Mouse (Mus musculus): ENCODE data around the gene Pacrg.

Gene Pacrg

DNA sequence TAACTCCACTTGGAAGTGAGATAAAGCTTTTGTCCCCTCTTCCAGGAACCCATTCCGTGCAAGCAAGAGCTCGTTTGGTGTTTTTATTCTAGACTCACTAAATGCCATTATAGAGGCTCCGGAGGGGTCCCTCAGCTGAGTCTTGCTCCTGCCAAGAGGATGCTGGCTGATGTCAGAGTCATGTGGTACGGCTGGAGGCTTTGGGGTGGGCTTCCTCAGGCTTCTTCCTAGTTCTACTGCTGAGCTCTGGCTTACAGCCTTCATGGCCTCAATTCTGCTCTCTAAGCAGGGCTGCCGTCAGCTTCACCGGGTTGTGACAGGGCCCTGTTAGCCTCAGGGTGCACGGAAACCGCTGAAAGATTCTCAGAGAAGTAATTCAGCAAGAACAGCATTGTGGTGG, 305.9 kb downstream of the Pacrg start:
- DNase-seq = peak; percentile 24

- DNase-seq = no peak
Measured at GRCm38 (mm10) chr17:10533461-10533860, 306.6 kb downstream of the Pacrg start.

DNA sequence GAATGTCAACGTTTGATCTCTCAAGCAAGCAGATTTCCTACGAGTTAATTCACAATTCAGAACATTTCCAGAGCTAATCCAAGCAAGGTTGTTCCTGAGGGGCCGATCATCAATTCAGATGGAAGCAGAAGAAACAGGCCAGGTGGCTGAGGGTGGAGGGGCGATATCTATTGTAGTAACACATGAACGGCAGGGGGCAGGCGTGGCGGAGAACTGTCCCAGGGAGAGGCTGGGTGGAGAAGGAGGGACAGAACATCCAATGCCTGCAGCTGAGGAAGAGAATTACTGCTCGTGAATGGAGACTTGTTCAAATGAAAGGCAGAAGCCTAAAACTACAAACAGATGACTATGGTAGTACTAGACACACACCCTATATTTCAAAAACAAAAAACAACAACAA, 309.1 kb downstream of the Pacrg start:
- peak; percentile 50 for DNase-seq

DNA sequence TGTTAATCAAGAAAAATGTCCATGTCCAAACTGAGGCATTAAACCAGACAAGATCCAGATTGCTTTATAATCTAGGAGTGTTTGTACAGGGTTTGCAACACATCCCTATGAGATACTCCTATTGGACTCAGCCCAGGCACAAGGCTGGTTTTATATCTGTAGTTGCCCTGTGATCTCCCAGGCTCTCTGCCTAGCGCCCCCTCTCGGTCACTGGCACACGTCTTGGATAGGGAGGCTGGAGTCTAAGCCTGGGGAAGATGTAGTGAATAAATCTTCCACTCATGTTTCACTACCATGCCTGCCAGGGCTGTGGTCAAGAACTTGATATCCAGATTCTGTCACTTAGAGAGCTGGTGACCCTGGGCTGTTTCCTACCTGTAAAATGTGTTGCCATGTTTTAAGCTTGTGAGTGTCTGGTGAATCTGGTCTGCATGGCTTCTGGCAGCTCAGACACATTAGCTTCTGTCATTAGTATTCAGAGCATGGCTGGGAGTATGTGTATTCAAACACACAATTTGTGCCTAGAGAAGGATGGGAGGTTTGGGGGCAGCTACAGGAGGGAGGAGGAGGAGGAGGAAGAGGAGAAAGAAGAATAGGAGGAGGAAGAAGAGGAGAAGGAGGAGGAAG, 310.7 kb downstream of the Pacrg start:
- peak; percentile 46 for DNase-seq

DNA sequence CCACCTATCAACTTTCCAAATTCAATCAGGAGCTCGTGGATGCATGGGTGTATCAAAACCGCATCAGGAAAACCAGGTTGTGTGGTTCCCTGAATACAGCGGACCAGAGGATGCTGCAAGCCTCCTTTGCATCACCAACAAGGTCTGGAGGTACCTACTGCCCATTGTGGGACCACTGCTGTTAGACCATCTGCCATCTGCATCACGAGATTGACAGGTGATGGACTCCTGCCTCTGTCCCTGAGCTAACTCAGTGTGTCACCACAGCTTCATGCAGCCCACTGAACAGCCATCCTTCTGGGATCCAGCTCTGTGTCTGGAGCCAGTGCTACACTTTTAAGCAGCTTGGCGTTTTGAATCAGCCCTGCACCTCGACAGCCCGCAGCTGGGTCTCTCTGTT, 318.8 kb downstream of the Pacrg start:
- no peak for DNase-seq

GRCm38 (mm10) chr17:10519506-10520155, 320.5 kb downstream of the Pacrg start:
- no peak for DNase-seq

- no peak for DNase-seq
Measured at GRCm38 (mm10) chr17:10514812-10515211, 325.3 kb downstream of the Pacrg start.

DNA sequence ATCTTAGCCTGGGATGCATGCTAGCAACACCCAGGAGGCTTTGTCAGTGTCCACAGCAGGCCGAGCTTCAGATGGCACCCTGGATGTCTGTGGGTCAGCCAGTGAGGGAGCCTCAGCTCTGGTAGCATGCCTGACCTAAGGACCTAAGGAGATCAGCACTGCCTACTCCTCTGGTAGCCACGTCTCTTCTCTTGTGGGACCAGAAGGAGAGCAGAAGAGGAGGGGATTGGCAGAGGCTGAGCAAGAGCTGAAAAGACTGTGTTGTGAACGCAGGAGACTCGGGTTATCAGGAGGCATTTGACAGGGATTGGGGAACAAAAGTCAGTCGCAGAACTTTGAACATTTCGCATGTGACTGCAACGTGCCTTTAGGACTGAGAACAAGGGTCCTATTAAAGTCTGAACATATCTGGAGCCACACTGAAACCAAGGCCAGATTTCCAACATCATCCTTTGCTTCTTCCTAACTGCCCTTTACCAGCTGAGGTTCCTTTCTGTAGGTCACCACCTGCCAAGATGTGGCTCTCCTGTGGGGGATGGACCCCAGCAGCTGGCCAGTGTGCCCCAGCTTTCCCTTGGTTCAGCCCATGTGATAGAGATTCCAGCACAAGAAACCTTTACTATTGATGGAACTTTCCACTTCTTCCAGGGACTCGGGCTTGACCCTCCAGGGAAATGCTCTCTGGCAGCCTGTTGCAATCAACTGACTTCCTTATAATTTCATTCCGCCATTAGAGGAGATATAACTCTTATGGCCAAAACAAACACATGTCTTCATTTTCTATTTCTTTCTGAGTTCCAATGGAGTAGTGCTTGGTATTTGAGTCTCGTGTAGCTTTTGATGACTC, 329.0 kb downstream of the Pacrg start:
- no peak for DNase-seq

DNA sequence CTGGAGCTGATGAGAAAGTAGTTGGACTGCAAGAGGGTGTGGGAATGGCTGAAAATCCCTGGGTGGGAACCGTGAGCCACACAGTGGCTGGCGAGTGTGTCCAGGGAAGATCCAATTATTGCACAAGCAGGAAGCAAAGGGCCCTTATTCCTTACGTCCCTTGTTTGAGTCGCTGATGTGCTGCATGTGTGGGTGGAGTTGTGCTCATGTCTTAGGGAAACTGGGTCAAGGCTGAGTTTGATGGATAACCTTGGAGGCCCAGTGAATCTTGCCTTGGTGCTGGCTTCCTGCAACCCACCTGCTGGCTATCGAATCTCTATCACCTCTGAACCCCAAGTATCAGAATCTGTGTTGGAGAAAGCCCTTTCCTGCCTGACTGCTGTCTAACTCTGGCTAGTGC, 329.6 kb downstream of the Pacrg start:
- no peak for DNase-seq

DNA sequence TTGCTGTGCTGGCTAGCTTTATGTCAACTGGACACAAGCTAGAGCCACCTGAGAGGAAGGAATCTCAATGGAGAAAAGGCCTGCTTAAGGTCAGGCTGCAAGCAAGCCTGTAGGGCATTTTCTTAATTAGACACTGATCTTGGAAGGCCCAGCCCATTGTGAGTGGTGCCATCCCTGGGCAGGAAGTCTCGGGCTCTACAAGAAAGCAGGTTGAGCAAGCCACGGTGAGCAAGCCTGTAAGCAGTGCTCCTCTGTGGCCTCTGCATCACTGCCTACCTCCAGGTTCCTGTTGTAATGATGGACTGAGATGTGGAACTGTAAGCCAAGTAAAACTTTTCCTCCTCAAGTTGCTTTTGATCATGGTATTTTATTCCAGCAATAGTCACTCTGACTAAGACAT, 332.0 kb downstream of the Pacrg start:
- DNase-seq = no peak

GRCm38 (mm10) chr17:10507466-10507865, 332.6 kb downstream of the Pacrg start:
- DNase-seq = peak; percentile 49

GRCm38 (mm10) chr17:10506896-10507295, 333.2 kb downstream of the Pacrg start:
- no peak for DNase-seq

DNA sequence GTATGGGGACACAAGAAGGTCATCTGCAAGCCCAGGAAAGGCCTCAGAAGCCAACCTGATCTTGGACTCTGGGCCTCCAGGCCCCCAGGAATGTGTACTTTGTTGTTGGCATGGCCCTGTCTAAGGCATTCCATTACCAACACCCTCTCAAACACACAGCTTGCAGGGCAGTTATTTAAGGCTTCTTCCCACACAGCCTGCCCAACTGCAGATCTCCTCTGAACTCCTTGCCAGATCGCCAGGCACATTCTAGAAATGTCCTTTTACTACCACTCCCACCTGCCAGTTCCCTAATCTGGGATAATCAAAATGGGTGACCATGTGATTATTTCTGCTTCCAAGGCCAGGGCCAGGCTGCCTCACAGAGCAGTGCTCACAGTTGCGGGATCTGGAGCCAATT, 338.7 kb downstream of the Pacrg start:
- DNase-seq = no peak

DNA sequence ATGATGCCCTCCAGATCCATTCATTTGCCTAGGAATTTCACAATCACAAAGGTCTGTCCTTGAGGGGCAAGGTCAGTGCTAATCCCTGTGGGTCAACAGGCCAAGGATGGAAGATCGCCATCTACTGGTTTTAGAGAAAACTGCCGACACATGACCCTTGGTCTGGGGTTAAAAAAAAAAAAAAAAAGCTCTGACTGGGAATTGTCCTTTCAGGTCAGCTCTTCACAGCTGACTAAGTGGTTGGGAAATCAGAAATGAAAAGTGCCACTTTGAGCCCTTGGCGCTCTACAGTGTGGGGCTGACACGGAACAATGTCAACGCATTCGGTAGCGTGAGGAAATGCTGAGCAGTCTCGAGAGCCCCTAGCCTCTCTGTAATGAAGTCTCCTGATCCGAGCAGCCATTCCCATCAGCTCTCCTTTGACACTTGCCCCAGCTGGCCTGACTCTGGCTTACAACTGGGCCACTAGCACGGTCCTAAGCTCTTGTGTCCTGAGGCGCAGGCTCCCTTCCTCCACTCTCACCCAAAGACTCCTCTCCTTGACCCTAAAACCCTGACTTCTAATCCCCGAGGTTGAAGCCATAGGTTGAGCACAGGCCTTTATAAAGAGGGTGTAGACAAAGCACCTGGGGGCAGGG, 339.2 kb downstream of the Pacrg start:
- no peak for DNase-seq

DNA sequence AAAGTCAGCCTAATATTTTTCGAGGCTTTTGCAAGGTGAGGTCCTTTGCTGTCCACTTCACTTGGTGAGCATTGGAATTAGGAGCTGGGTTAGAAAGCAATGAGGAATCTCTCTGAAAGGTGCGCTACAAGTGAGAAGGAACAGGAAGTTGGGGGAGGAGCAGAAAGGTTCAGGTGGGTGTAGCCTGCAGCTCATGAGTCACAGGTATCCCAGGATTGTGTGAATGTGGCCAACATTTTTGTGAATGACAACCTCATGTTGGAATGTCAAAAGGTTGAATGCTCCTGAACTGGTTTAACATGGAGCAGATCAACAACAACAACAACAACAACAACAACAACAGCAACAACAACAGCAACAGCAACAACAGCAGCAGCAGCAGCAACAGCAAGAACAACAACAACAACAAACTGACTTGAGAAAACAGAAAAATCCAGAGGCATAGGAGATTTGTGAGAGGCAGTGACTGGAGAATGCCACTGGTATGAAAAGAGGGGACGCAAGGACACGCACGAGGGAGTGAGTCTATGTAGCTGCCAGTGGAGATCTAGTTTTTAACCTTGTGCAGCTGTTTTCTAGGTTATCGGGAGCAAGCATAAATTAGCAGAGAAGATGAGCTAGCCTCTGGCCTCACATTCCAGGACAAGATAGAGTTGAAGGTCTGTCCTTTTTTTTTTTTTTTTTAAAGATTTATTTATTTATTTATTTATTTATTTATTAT, 341.0 kb downstream of the Pacrg start:
- no peak for DNase-seq

DNA sequence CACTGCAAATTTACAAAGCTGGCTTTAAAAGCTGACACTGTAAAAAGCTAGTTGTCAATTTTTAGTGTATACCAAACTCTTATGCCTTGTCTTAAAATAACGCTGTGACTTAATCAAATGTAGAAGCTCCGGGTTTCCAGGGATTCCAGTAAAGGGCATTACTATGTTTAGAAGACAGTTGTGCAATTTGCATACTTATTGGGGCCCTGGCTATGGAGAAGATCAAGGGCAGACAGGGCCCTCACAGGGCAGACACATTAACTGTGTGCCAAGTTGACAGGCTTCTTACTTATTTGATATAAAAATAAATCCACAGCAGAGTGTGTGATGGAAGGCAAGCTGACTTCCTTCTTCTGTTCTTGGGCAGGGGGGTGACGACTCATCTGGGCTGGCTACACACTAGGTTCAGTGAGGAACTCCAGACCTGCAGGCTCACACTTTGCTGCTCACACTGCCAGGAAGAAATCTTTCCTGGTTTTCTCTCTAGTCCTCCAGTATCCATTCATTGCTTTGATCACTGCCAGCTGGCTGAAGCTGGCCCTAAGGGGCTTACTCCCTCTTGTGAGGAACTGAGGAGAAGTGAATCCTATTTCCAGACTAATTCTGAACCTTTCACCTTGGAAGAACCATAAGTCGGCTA, 342.2 kb downstream of the Pacrg start:
- no peak for DNase-seq

- no peak for DNase-seq
Measured at GRCm38 (mm10) chr17:10496066-10496465, 344.0 kb downstream of the Pacrg start.

- no peak for DNase-seq
Measured at GRCm38 (mm10) chr17:10495588-10495987, 344.5 kb downstream of the Pacrg start.

GRCm38 (mm10) chr17:10493124-10493523, 347.0 kb downstream of the Pacrg start:
- no peak for DNase-seq

GRCm38 (mm10) chr17:10490374-10491169, 349.5 kb downstream of the Pacrg start:
- no peak for DNase-seq

GRCm38 (mm10) chr17:10488873-10489272, 351.2 kb downstream of the Pacrg start:
- DNase-seq = no peak

Data from right cerebral cortex, postnatal 4 days (tissue).